Mouse (Mus musculus) heart, embryonic 11.5 days (tissue): ENCODE measurements at regions not wholly inside any gene's neighbourhood (a gene's known extent, or its start where the extent isn't known, plus 50 kb on each side); places are given as distances from the start of the nearest gene placed in this dataset.

Experiments used
- ATAC-seq: fragments of 200-750 bp; cut with Nextera tagmentation; replicated peaks from 2 replicates; pipeline ENCODE4 v1.8.0; 2017; ENCODE audit warnings: moderate library complexity; ENCODE audit not compliant: insufficient number of reproducible peaks, low FRiP score, low TSS enrichment
- H3K27ac ChIP-seq: fragments of 300-500 bp; sonication (generic); 2 replicates; pipeline ENCODE4 v1.5.1; 2014; ENCODE audit warnings: mild to moderate bottlenecking, low read depth, low read length
- H3K27me3 ChIP-seq: fragments of 300-500 bp; sonication (generic); 2 replicates; pipeline ENCODE4 v1.6.1; 2014; ENCODE audit warnings: mild to moderate bottlenecking, low read length, mixed read lengths; ENCODE audit not compliant: control insufficient read depth, insufficient read depth
- H3K36me3 ChIP-seq: fragments of 300-500 bp; sonication (generic); 2 replicates; pipeline ENCODE4 v1.6.1; 2014; ENCODE audit warnings: mild to moderate bottlenecking, low read length, moderate library complexity, mixed read lengths; ENCODE audit not compliant: control insufficient read depth, insufficient read depth
- H3K4me1 ChIP-seq: fragments of 300-500 bp; sonication (generic); 2 replicates; pipeline ENCODE4 v1.6.1; 2014; ENCODE audit warnings: low read length; ENCODE audit not compliant: control insufficient read depth, insufficient read depth
- H3K4me2 ChIP-seq: fragments of 300-500 bp; sonication (generic); 2 replicates; pipeline ENCODE4 v1.6.1; 2014; ENCODE audit warnings: mild to moderate bottlenecking, moderate library complexity
- H3K4me3 ChIP-seq: fragments of 300-500 bp; sonication (generic); 2 replicates; pipeline ENCODE4 v1.5.1; 2014; ENCODE audit warnings: low read depth, low read length
- H3K9ac ChIP-seq: fragments of 300-500 bp; sonication (generic); 2 replicates; pipeline ENCODE4 v1.6.1; 2014; ENCODE audit warnings: mild to moderate bottlenecking, low read depth, low read length, moderate library complexity
- H3K9me3 ChIP-seq: fragments of 300-500 bp; sonication (generic); replicated peaks from 2 replicates; pipeline ENCODE4 v1.6.1; 2016; ENCODE audit warnings: low read length; ENCODE audit not compliant: control insufficient read depth
- WGBS: fragments of 180-500 bp; shearing (Covaris S2); extraction: QIAGEN DNeasy Blood & Tissue Kit; methylation state at CpG from one replicate; pipeline ENCODE4 v1.1.7; 2014; ENCODE audit not compliant: insufficient replicate concordance; 5-methylcytosine and 5-hydroxymethylcytosine counted together

DNA sequence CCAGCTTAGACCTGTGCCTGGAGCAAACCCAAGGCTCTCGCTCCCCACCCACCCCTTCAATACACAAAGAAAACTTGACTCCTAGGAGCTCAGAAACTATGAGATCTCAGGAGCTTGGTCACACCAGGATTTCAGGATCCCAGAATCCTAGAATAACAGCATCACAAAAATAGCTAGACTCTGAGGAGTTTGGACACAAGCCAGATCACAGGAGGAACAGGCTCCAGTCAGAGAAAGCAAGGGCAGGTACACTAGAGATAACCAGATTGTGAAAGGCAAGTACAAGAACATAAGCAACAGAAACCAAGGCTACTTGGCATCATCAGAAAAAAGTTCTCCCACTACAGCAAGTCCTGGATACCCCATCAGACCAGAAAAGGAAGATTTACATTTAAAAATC lies 221.5 kb downstream of the Epha7 start:
- H3K9ac ChIP-seq: no peak overlapping the region
- H3K4me3 ChIP-seq: no peak overlapping the region
- H3K4me1 ChIP-seq: no peaks in the 10 kb centered on the region
- peak overlapping the region; percentile 17; the same call in 1 of the 2 replicates for H3K27ac ChIP-seq
- H3K27me3 ChIP-seq: no peaks in the 10 kb centered on the region
- ATAC-seq: no peak
- 85% methylated on average over 1 of the region's 1 CpGs for WGBS
- H3K9me3 ChIP-seq: no peaks in the 10 kb centered on the region; the same call in 1 of the 2 replicates
- no peaks in the 10 kb centered on the region for H3K36me3 ChIP-seq
- H3K4me2 ChIP-seq: no peak overlapping the region

DNA sequence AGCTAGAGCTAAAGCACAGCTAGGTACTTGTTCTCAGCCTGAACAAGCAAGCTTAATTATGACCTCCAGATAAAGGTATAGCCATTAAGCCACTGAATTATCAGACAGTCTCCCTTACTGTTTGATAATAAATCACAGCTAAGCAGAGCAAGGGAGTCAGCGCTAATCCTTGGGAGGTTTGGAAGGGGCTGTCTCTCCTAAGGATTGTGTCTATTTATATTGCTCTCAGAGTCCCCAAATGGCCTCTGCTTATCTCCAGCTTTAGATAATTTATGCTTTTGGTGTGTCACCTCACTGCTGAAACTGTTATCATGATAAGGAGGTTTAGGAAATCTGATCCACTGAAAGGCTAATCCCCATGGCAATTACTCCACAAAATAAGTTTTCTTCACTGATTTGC lies 227.1 kb downstream of the Epha7 start:
- H3K27ac ChIP-seq: no peak overlapping the region
- no peak overlapping the region for H3K4me3 ChIP-seq
- H3K4me1 ChIP-seq: 0 out of 2 replicates have a peak, but pooled peaks cover 4% of the 10 kb centered on the region
- no peak overlapping the region for H3K9ac ChIP-seq
- no peaks in the 10 kb centered on the region for H3K27me3 ChIP-seq
- H3K9me3 ChIP-seq: no peaks in the 10 kb centered on the region
- no peaks in the 10 kb centered on the region for H3K36me3 ChIP-seq
- WGBS: 18% methylated on average over 1 of the region's 1 CpGs
- ATAC-seq: no peak
- no peak overlapping the region for H3K4me2 ChIP-seq

DNA sequence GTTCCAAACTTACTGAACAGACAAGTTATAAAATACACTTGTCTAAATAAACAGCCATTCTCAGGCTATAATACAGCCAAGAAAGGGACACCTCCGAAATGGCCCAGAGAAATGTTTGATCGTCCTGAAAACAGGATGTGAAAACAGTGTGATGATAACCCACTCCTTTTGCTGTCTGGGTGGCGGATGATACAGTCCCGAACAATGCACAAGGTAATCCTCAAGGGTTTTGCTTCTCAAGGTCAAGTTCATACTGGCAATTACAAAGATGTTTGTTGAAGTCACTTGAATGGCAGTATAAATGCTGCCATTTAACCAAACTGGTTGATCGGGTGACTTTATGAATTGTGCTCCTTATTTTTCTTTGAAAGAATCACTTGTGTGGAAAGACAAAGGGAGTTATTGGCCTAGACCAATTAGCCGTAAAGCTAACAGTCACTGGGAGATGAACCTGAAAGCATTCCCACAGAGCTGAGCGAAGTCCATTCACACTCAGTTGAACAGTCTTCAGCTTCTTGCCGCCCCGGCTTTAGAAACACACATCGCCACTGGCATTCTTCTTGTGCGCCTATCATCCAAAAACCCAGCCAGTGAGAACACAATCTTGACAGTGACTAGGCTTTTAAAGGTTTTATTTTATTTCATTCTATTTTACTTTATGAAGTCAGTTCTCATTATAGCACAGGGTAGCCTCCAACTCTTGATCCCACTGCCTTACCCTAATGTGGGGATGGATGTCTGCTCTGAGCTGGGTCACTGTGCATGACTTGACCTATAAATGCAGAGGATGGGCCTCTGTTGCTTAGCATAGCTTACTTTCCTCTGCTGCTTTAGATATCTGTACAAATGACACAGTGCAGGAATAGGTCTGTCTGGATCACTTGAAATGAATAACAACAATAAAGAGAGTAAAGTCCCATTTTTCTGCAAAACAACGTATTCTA lies 256.0 kb downstream of the Epha7 start:
- no peaks in the 10 kb centered on the region for H3K36me3 ChIP-seq
- H3K4me3 ChIP-seq: no peak overlapping the region
- no peaks in the 10 kb centered on the region for H3K9me3 ChIP-seq
- no peaks in the 10 kb centered on the region for H3K27me3 ChIP-seq
- H3K4me1 ChIP-seq: no peaks in the 10 kb centered on the region
- WGBS: 82% methylated on average over 12 of the region's 12 CpGs
- H3K4me2 ChIP-seq: no peak overlapping the region
- no peak overlapping the region for H3K27ac ChIP-seq
- no peak overlapping the region for H3K9ac ChIP-seq
- no peak for ATAC-seq

DNA sequence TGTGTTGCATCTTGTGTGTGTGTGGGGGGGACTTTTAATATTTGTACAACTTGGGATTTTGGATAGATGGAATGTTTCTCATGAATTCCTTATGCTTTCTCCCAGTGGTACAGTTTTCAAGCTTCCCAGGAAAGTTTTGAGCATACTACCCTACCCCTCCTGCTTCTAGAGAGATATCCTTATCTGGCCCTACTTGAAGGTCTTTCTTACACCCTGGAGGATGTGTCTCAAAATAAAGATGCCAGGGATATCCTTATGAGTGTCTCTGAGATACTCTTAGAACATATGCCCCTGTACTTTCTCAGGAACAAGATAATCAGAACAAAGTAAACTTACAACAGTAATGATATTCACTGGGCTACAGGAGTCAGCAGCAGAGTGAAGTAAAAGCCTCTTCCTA lies 261.3 kb downstream of the Epha7 start:
- Histone ChIP-seq H3K27me3 (no peaks in the 10 kb centered on the region), H3K4me3 (no peak overlapping the region), H3K36me3 (no peaks in the 10 kb centered on the region), H3K9me3 (no peaks in the 10 kb centered on the region), H3K9ac (no peak overlapping the region), H3K4me2 (no peak overlapping the region), H3K27ac (no peak overlapping the region), H3K4me1 (no peaks in the 10 kb centered on the region)
- ATAC-seq: no peak

DNA sequence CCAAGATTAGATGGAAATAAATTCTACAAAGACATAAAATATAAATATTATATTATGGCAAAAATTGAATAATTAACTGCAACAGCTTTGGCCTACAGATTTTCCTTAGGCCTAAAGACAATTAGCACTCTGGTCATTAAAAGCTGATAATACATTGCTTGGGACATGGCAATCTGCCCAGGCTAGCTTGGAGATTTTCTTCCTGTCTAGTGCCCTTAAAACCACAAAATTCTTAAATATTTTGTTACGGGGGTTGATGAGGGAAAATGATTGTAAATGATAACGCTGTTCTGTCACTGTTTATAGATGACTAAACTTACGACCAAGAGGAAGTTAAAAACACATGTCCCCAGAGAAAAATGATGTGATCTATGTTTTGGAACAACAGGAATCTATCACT lies 261.9 kb downstream of the Epha7 start:
- no peak overlapping the region for H3K9ac ChIP-seq
- H3K4me1 ChIP-seq: no peaks in the 10 kb centered on the region
- H3K4me2 ChIP-seq: no peak overlapping the region
- no peaks in the 10 kb centered on the region for H3K9me3 ChIP-seq
- H3K27ac ChIP-seq: no peak overlapping the region
- no peak for ATAC-seq
- no peaks in the 10 kb centered on the region for H3K27me3 ChIP-seq
- 75% methylated on average over 3 of the region's 3 CpGs for WGBS
- no peaks in the 10 kb centered on the region for H3K36me3 ChIP-seq
- no peak overlapping the region for H3K4me3 ChIP-seq

DNA sequence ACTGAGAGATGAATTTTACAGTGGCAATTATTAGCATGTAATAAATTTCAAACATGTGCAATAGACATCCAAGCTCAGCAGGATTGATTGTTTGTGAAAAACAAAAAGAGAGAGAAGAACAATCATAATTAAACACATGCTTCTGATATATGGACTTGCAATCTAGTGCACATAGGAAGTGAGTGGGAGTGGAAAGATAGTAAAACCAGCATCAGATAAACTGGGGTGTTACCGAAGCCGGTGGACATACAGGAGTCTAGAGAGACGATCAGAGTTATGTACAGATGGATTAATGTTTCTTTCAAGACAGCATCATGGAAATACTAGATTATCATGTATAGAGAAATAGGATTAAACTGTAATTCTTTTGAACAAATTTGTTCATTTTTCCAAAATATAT lies 263.8 kb downstream of the Epha7 start:
- Histone ChIP-seq H3K4me2 (no peak overlapping the region), H3K9ac (no peak overlapping the region), H3K4me1 (no peaks in the 10 kb centered on the region), H3K27me3 (no peaks in the 10 kb centered on the region), H3K36me3 (no peaks in the 10 kb centered on the region), H3K9me3 (no peaks in the 10 kb centered on the region), H3K4me3 (no peak overlapping the region), H3K27ac (no peak overlapping the region)
- WGBS: 71% methylated on average over 3 of the region's 3 CpGs
- no peak for ATAC-seq

DNA sequence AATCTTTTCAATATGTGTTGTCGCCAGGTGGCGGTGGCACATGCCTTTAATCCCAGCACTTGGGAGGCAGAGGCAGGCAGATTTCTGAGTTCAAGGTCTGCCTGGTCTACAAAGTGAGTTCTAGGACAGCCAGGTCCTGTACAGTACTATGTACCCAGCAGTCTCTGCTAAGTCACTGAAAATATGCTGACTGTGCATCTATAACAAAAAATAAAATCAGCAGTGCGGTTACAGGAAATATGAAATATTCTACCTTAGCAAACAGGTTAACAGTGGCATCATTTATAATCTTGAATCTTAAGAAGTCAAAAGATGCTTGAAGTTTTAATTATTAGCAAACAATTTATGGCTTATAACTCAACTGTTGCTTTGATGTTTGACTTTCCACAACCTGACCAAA lies 265.5 kb downstream of the Epha7 start:
- 93% methylated on average over 3 of the region's 3 CpGs for WGBS
- H3K36me3 ChIP-seq: no peaks in the 10 kb centered on the region

DNA sequence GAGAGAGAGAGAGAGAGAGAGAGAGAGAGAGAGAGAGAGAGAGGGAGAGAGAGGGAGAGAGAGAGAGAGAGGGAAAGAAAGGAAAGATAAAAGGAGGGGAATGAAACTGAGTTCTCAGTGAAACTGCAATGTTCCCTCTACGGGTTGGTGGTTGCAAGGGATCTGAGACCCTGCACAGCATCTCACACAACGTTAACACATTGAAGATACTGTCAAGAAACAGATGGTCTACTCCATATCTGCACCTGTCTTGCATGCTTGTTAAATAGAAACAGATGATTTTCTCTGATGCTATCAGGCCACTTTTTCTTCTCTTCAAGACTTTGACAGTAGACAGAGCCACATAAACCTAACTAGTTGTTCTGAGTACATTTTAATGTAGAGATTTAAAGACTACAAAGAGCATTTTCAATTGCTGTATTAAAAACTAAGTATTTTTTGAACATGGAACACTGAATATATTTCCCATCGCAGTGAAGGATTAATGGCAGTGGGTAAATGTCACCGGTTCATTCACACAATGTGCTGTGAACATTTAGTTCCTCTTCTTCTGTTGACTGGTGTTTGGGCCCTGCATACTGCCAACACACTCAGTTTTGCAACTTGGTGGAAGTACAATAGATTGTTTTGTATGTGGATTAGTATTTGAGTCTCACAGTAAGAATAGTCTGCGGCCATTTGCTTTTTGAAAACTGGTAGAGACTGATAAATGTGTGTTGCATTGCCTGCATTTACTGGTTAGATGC lies 270.8 kb downstream of the Epha7 start:
- 53% methylated on average over 5 of the region's 5 CpGs for WGBS
- H3K4me2 ChIP-seq: no peak overlapping the region
- H3K27ac ChIP-seq: no peak overlapping the region
- H3K36me3 ChIP-seq: no peaks in the 10 kb centered on the region
- no peak for ATAC-seq
- no peaks in the 10 kb centered on the region for H3K27me3 ChIP-seq
- no peak overlapping the region for H3K9ac ChIP-seq
- H3K4me1 ChIP-seq: no peaks in the 10 kb centered on the region
- no peaks in the 10 kb centered on the region for H3K9me3 ChIP-seq
- H3K4me3 ChIP-seq: no peak overlapping the region

More for the DNA sequence above, 265.5 kb downstream of the Epha7 start:
- no peak overlapping the region for H3K4me3 ChIP-seq
- no peaks in the 10 kb centered on the region for H3K27me3 ChIP-seq
- no peak for ATAC-seq
- H3K4me1 ChIP-seq: no peaks in the 10 kb centered on the region
- H3K9ac ChIP-seq: no peak overlapping the region
- H3K9me3 ChIP-seq: no peaks in the 10 kb centered on the region
- no peak overlapping the region for H3K4me2 ChIP-seq
- H3K27ac ChIP-seq: no peak overlapping the region
